Mouse (Mus musculus) myocyte (in vitro differentiated cells): ENCODE results near the gene Gas7. TPM values are rescaled to one million over a fixed set of nuclear protein-coding genes. Genes with fewer than 3 reads are reported as not detected.

Experiments used
- H3K27me3 ChIP-seq: one replicate; pipeline ENCODE4 v1.6.1; 2011; ENCODE audit not compliant: control insufficient read depth, insufficient read depth, insufficient read length
- H3K36me3 ChIP-seq: one replicate; pipeline ENCODE4 v1.6.1; 2011; ENCODE audit not compliant: control insufficient read depth, insufficient read depth
- H3K4me2 ChIP-seq: one replicate; pipeline ENCODE4 v1.6.1; 2011; ENCODE audit warnings: low read depth, control low read depth
- H3K4me3 ChIP-seq: one replicate; pipeline ENCODE4 v1.5.1; 2011; ENCODE audit warnings: mild to moderate bottlenecking, control low read depth, moderate library complexity
- H3K79me2 ChIP-seq: one replicate; pipeline ENCODE4 v1.6.1; 2011; ENCODE audit not compliant: control insufficient read depth, insufficient read depth
- H3ac ChIP-seq: one replicate; pipeline ENCODE4 v1.6.1; 2011; ENCODE audit not compliant: control insufficient read depth, insufficient read length
- CEBPB ChIP-seq: IDR thresholded peaks from 2 replicates; pipeline ENCODE4 v1.6.1; 2011; ENCODE audit warnings: mild to moderate bottlenecking, moderate library complexity; ENCODE audit not compliant: poor library complexity, insufficient read depth, severe bottlenecking
- E2F4 ChIP-seq: IDR thresholded peaks from one replicate; pipeline ENCODE4 v1.6.1; 2011; ENCODE audit warnings: mild to moderate bottlenecking, control low read depth, moderate library complexity; ENCODE audit not compliant: insufficient read depth
- MAX ChIP-seq: IDR thresholded peaks from one replicate; pipeline ENCODE4 v1.6.1; 2011; ENCODE audit warnings: low read depth, mild to moderate bottlenecking, control low read depth
- MYOD1 ChIP-seq, 3 experiments: IDR thresholded peaks; one replicate each; pipeline ENCODE4 v1.6.1; 2011; ENCODE audit warnings: control low read depth in 2 of 3, low read depth in 2 of 3, mild to moderate bottlenecking in 2 of 3, moderate library complexity in 1 of 3; ENCODE audit not compliant: insufficient read length in 2 of 3, control insufficient read depth in 1 of 3
- MYOG ChIP-seq, 3 experiments: IDR thresholded peaks; one replicate each; pipeline ENCODE4 v1.6.1; 2011; ENCODE audit warnings: control low read depth in 2 of 3, low read depth in 2 of 3, mild to moderate bottlenecking in 2 of 3; ENCODE audit not compliant: insufficient read length in 2 of 3, control insufficient read depth in 1 of 3, insufficient read depth in 1 of 3
- POLR2A ChIP-seq: IDR thresholded peaks from one replicate; pipeline ENCODE4 v1.6.1; 2011; ENCODE audit warnings: low read depth, mild to moderate bottlenecking, control low read depth, moderate library complexity; ENCODE audit not compliant: insufficient read length
- POLR2AphosphoS2 ChIP-seq: IDR thresholded peaks from one replicate; pipeline ENCODE4 v1.6.1; 2011; ENCODE audit warnings: low read depth, control low read depth; ENCODE audit not compliant: insufficient read length
- REST ChIP-seq: IDR thresholded peaks from one replicate; pipeline ENCODE4 v1.6.1; 2011; ENCODE audit warnings: mild to moderate bottlenecking, control low read depth, moderate library complexity; ENCODE audit not compliant: insufficient read depth, insufficient read length
- SRF ChIP-seq: IDR thresholded peaks from one replicate; pipeline ENCODE4 v1.6.1; 2011; ENCODE audit warnings: low read depth; ENCODE audit not compliant: control insufficient read depth, insufficient read length
- TCF12 ChIP-seq: IDR thresholded peaks from one replicate; pipeline ENCODE4 v1.6.1; 2011; ENCODE audit warnings: mild to moderate bottlenecking, control low read depth; ENCODE audit not compliant: poor library complexity, insufficient read depth, severe bottlenecking
- TCF3 ChIP-seq: IDR thresholded peaks from one replicate; pipeline ENCODE4 v1.6.1; 2011; ENCODE audit warnings: low read depth, control low read depth; ENCODE audit not compliant: insufficient read length
- USF1 ChIP-seq: IDR thresholded peaks from one replicate; pipeline ENCODE4 v1.6.1; 2011; ENCODE audit warnings: low read depth, mild to moderate bottlenecking, control low read depth, moderate library complexity
- polyA plus RNA-seq: library from polyadenylated mRNA; unstranded; fragments of >200 nt; fragmentation: generic; extraction: Trizol; gene quantifications from one replicate; pipeline ENCODE4 v1.2.1, GENCODE M21; 2012; ENCODE audit warnings: missing spikeins

Gene Gas7
- polyA plus RNA-seq, 1 experiment = 0.02 TPM

GRCm38 (mm10) chr11:67733726-67734125, 278.5 kb downstream of the Gas7 start:
- Histone ChIP-seq H3K4me3 (no peak overlapping the region), H3K4me2 (no peak overlapping the region), H3K27me3 (no peaks in the 10 kb centered on the region), H3K79me2 (no peaks in the 10 kb centered on the region), H3ac (no peak overlapping the region), H3K36me3 (no peaks in the 10 kb centered on the region)
- TF ChIP-seq POLR2AphosphoS2 = no peak
- TF ChIP-seq USF1 = no peak
- TF ChIP-seq MYOG (IDR thresholded peaks at IDR 0.05; ENCODE audit: control insufficient read depth in 1 of 3, insufficient read depth in 1 of 3, insufficient read length in 2 of 3, low read depth in 2 of 3) = no peak

GRCm38 (mm10) chr11:67734597-67734996, 279.4 kb downstream of the Gas7 start:
- Histone ChIP-seq H3K79me2 (no peaks in the 10 kb centered on the region), H3K4me2 (no peak overlapping the region), H3ac (no peak overlapping the region), H3K4me3 (no peak overlapping the region), H3K27me3 (no peaks in the 10 kb centered on the region), H3K36me3 (no peaks in the 10 kb centered on the region)
- TF ChIP-seq POLR2A = no peak

- TF ChIP-seq TCF12 = no peak
- no peak for TF ChIP-seq POLR2A
- no peak for TF ChIP-seq SRF
- TF ChIP-seq POLR2AphosphoS2 = no peak
- no peak for TF ChIP-seq MYOD1 (IDR thresholded peaks at IDR 0.05; ENCODE audit: control insufficient read depth in 1 of 3, insufficient read length in 2 of 3, low read depth in 2 of 3)
- no peak for TF ChIP-seq USF1
- TF ChIP-seq TCF3 = no peak
- TF ChIP-seq MAX = no peak
- no peak for TF ChIP-seq E2F4
- no peak for TF ChIP-seq REST
- TF ChIP-seq MYOG (IDR thresholded peaks at IDR 0.05; ENCODE audit: control insufficient read depth in 1 of 3, insufficient read depth in 1 of 3, insufficient read length in 2 of 3, low read depth in 2 of 3) = no peak
- no peak for TF ChIP-seq CEBPB
- H3K79me2 ChIP-seq = no peaks in the 10 kb centered on the region
- H3ac ChIP-seq = no peak overlapping the region
- H3K36me3 ChIP-seq = no peaks in the 10 kb centered on the region
- H3K4me2 ChIP-seq = no peak overlapping the region
- no peak overlapping the region for H3K4me3 ChIP-seq
- H3K27me3 ChIP-seq = no peaks in the 10 kb centered on the region
Measured at GRCm38 (mm10) chr11:67738345-67738744, 283.1 kb downstream of the Gas7 start.

Other genes starting within 250 kb of the Gas7 start
- 15.9 TPM for gene Myh4, start 217.4 kb upstream of the Gas7 start, polyA plus RNA-seq
- 10.4 TPM for gene Myh8, start 178.3 kb upstream of the Gas7 start, polyA plus RNA-seq
- gene Myh13, start 133.8 kb upstream of the Gas7 start, polyA plus RNA-seq = 0.22 TPM
- gene Rcvrn, start 239.9 kb downstream of the Gas7 start, polyA plus RNA-seq = not detected